Mouse (Mus musculus): ENCODE results near the gene Gmcl1.

DNA sequence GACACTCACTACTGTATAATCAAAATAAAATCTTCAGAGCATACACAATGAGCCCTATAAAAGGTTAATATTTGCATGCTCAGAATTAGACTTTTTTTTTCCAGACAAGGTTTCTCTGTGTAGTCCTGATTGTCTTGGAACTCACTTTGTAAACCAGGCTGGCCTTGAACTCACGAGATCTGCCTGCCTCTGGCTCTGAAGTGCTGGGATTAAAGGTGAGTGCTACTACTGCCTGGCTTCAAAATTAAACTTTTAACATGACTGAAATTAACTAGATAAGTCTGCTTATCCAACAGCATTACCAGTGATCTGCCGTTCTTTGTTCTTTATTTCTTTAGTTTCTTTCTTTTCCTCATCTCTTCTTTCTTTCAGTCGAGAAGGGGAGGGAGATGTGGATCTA, 51.9 kb downstream of the Gmcl1 start:
- TF ChIP-seq POLR2A (IDR thresholded peaks at IDR 0.05; ENCODE audit: extremely low read depth, insufficient read depth, low read length) (no peak), CTCF (IDR thresholded peaks at IDR 0.05; ENCODE audit: low read depth, low read length) (no peak)
